Mouse (Mus musculus): Measurements from ENCODE around the gene Gm21188. TPM values are rescaled to one million over a fixed set of nuclear protein-coding genes. Genes with fewer than 3 reads are reported as not detected.
"Not testable (repeated sequence)": the region's sequence is repeated elsewhere in the genome, so short reads cannot be mapped to it uniquely, and the experiment has no call there.

The Gm21188 gene
- under 1 TPM in 1 of 2 experiments, not detected in 1; 0.94 TPM for total RNA-seq (2021)
- long read RNA-seq, experiment 1, result 0 reads
- long read RNA-seq, experiment 2, partial matches to known transcripts, result 0 of 2 reads
- long read RNA-seq, experiment 2, other reads (novel, unspliced or antisense), result 2 of 2 reads

GRCm38 (mm10) chr13:120052085-120052484, at the start of gene Gm21188:
Gene Gm21188, minus strand, starts transcription at chr13:120052194.
- intact Hi-C loops (cut with DNase I); H3K4me3 ChIP-seq; DNase-seq (ENCODE audit: extremely low spot score in 1 of 2, low spot score in 2 of 2); H3K27ac ChIP-seq: not testable (repeated sequence)

GRCm38 (mm10) chr13:120099327-120099726, 47.3 kb upstream of the Gm21188 start:
- H3K4me3 ChIP-seq; intact Hi-C loops (cut with DNase I); DNase-seq (ENCODE audit: extremely low spot score in 1 of 2, low spot score in 2 of 2); H3K27ac ChIP-seq: not testable (repeated sequence)

- DNase-seq (ENCODE audit: extremely low spot score in 1 of 2, low spot score in 2 of 2); intact Hi-C loops (cut with DNase I); H3K4me3 ChIP-seq; H3K27ac ChIP-seq: not testable (repeated sequence)
Observed at GRCm38 (mm10) chr13:120096938-120097256, 44.9 kb upstream of the Gm21188 start.

- DNase-seq (ENCODE audit: extremely low spot score in 1 of 2, low spot score in 2 of 2); H3K27ac ChIP-seq; H3K4me3 ChIP-seq; intact Hi-C loops (cut with DNase I): not testable (repeated sequence)
Observed at GRCm38 (mm10) chr13:120096241-120096937, 44.4 kb upstream of the Gm21188 start.

- DNase-seq (ENCODE audit: extremely low spot score in 1 of 2, low spot score in 2 of 2); intact Hi-C loops (cut with DNase I); H3K4me3 ChIP-seq; H3K27ac ChIP-seq: not testable (repeated sequence)
Observed at GRCm38 (mm10) chr13:120092950-120093349, 41.0 kb upstream of the Gm21188 start.

- DNase-seq (ENCODE audit: extremely low spot score in 1 of 2, low spot score in 2 of 2); H3K27ac ChIP-seq; H3K4me3 ChIP-seq; intact Hi-C loops (cut with DNase I): not testable (repeated sequence)
Observed at GRCm38 (mm10) chr13:120079644-120080043, 27.6 kb upstream of the Gm21188 start.

- H3K27ac ChIP-seq; H3K4me3 ChIP-seq; DNase-seq (ENCODE audit: extremely low spot score in 1 of 2, low spot score in 2 of 2); intact Hi-C loops (cut with DNase I): not testable (repeated sequence)
Observed at GRCm38 (mm10) chr13:120070878-120071277, 18.9 kb upstream of the Gm21188 start.

- DNase-seq (ENCODE audit: extremely low spot score in 1 of 2, low spot score in 2 of 2); H3K27ac ChIP-seq; H3K4me3 ChIP-seq; intact Hi-C loops (cut with DNase I): not testable (repeated sequence)
Observed at GRCm38 (mm10) chr13:120070012-120070598, 18.1 kb upstream of the Gm21188 start.

- H3K27ac ChIP-seq; H3K4me3 ChIP-seq; intact Hi-C loops (cut with DNase I); DNase-seq (ENCODE audit: extremely low spot score in 1 of 2, low spot score in 2 of 2): not testable (repeated sequence)
Observed at GRCm38 (mm10) chr13:120063439-120064089, 11.6 kb upstream of the Gm21188 start.

GRCm38 (mm10) chr13:120062903-120063302, 10.9 kb upstream of the Gm21188 start:
- H3K27ac ChIP-seq; H3K4me3 ChIP-seq; DNase-seq (ENCODE audit: extremely low spot score in 1 of 2, low spot score in 2 of 2); intact Hi-C loops (cut with DNase I): not testable (repeated sequence)

- DNase-seq (ENCODE audit: extremely low spot score in 1 of 2, low spot score in 2 of 2); intact Hi-C loops (cut with DNase I): not testable (repeated sequence)
Observed at GRCm38 (mm10) chr13:120048608-120049007, 3.4 kb downstream of the Gm21188 start.

GRCm38 (mm10) chr13:120048186-120048585, 3.8 kb downstream of the Gm21188 start:
- H3K4me3 ChIP-seq; intact Hi-C loops (cut with DNase I); DNase-seq (ENCODE audit: extremely low spot score in 1 of 2, low spot score in 2 of 2); H3K27ac ChIP-seq: not testable (repeated sequence)

More at GRCm38 (mm10) chr13:120048608-120049007, 3.4 kb downstream of the Gm21188 start:
- H3K4me3 ChIP-seq, H3K27ac ChIP-seq: not testable (repeated sequence)

- H3K4me3 ChIP-seq; intact Hi-C loops (cut with DNase I); H3K27ac ChIP-seq; DNase-seq (ENCODE audit: extremely low spot score in 1 of 2, low spot score in 2 of 2): not testable (repeated sequence)
Observed at GRCm38 (mm10) chr13:120046422-120047209, 5.4 kb downstream of the Gm21188 start.

All from left cerebral cortex, adult 2 months (tissue).